Mouse (Mus musculus): ENCODE measurements around the gene Ptpn4.
A peak's percentile ranks its signal among the peaks of the same experiment; 100 is the strongest.

- TF ChIP-seq CTCF (IDR thresholded peaks at IDR 0.05; ENCODE audit: borderline replicate concordance, extremely low read depth, insufficient read depth, insufficient read length): no peak
- peak; percentile 71; the same call in 1 of the 2 replicates for TF ChIP-seq POLR2A (IDR thresholded peaks at IDR 0.05; ENCODE audit: borderline replicate concordance, extremely low read depth, insufficient read depth, insufficient read length, poor library complexity, severe bottlenecking)
Observed at GRCm38 (mm10) chr1:119837035-119837751, at the start of gene Ptpn4.

Measured in brain, embryonic 14.5 days (tissue).